Mouse (Mus musculus): Measurements from ENCODE around the gene Obscn. TPM values are rescaled to one million over a fixed set of nuclear protein-coding genes. Genes with fewer than 3 reads are reported as not detected.

Obscn gene
- total and polyA plus RNA-seq, 3 experiments, result 0.11 to 0.27 TPM; not detected in 1

- DNase-seq (ENCODE audit: low spot score), result no peak
Measured at GRCm38 (mm10) chr11:59151729-59152128, 15.5 kb upstream of the Obscn start.

DNA sequence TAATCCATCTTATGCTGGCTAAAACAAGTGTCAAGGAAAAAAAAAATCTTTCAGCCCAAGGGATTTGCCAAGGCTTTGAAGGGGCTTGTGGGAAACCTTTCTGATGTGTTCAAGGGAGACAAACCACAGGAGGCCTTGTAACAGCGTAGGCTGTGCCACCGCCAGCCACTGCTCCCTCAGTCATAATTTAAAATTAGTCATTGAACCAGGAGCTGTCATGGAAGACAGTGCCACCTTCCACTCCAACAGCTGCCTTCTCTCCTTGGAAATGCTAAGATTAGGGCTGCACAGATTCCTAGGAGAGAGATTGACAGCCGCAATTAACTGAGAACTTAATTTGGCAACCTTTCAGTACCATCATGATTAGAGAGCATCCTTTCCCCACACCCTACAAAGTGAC is 13.1 kb upstream of the Obscn start:
- peaks cover 14% of the 10 kb centered on the region for H3K27me3 ChIP-seq (ENCODE audit: insufficient read depth, low read length)
- H3K36me3 ChIP-seq (replicated peaks), result no peaks in the 10 kb centered on the region
- H3K4me3 ChIP-seq (ENCODE audit: low read depth, low read length), result no peak overlapping the region
- peaks cover 2% of the 10 kb centered on the region; the same call in 1 of the 2 replicates for H3K4me1 ChIP-seq (ENCODE audit: insufficient read depth, low read depth, low read length)
- H3K9me3 ChIP-seq (replicated peaks), result no peaks in the 10 kb centered on the region
- ATAC-seq (ENCODE audit: extremely low read depth, insufficient number of reproducible peaks, low FRiP score, poor library complexity, severe bottlenecking), result no peak
- no peak for DNase-seq (ENCODE audit: low spot score)
- TF ChIP-seq CTCF (IDR thresholded peaks at IDR 0.05; ENCODE audit: low read depth, low read length), result no peak
- TF ChIP-seq GATA2 (IDR thresholded peaks at IDR 0.05; ENCODE audit: borderline replicate concordance, low read depth, low read length), result no peak
- no peak for TF ChIP-seq GATA1 (IDR thresholded peaks at IDR 0.05; ENCODE audit: borderline replicate concordance, low read length)
- no peak for TF ChIP-seq POLR2AphosphoS5 (IDR thresholded peaks at IDR 0.05; ENCODE audit: insufficient replicate concordance, low read depth, low read length)
- no peak for TF ChIP-seq TAL1 (conservative IDR thresholded peaks at IDR 0.05; ENCODE audit: low read depth, low read length)

More at GRCm38 (mm10) chr11:59151729-59152128, 15.5 kb upstream of the Obscn start:
- TF ChIP-seq GATA1 (IDR thresholded peaks at IDR 0.05; ENCODE audit: borderline replicate concordance, low read length), result no peak
- TF ChIP-seq CTCF (IDR thresholded peaks at IDR 0.05; ENCODE audit: low read depth, low read length), result 0 out of 2 replicates have a peak, but pooled peaks have one; percentile 23
- peaks cover 10% of the 10 kb centered on the region; the same call in 1 of the 2 replicates for H3K27me3 ChIP-seq (ENCODE audit: insufficient read depth, low read length)
- no peak for ATAC-seq (ENCODE audit: extremely low read depth, insufficient number of reproducible peaks, low FRiP score, poor library complexity, severe bottlenecking)
- no peak overlapping the region for H3K4me3 ChIP-seq (ENCODE audit: low read depth, low read length)
- no peaks in the 10 kb centered on the region for H3K9me3 ChIP-seq (replicated peaks)
- peaks cover 2% of the 10 kb centered on the region; the same call in 1 of the 2 replicates for H3K4me1 ChIP-seq (ENCODE audit: insufficient read depth, low read depth, low read length)
- H3K36me3 ChIP-seq (replicated peaks), result peaks cover 18% of the 10 kb centered on the region

- H3K9me3 ChIP-seq (replicated peaks), result no peaks in the 10 kb centered on the region
- H3K36me3 ChIP-seq (replicated peaks), result no peaks in the 10 kb centered on the region
- H3K4me1 ChIP-seq (ENCODE audit: insufficient read depth, low read depth, low read length), result peaks cover 10% of the 10 kb centered on the region
- H3K4me3 ChIP-seq (ENCODE audit: low read depth, low read length), result no peak overlapping the region
- ATAC-seq (ENCODE audit: extremely low read depth, insufficient number of reproducible peaks, low FRiP score, poor library complexity, severe bottlenecking) (no peak), DNase-seq (ENCODE audit: low spot score) (no peak)
- TF ChIP-seq GATA1 (IDR thresholded peaks at IDR 0.05; ENCODE audit: borderline replicate concordance, low read length), result no peak
- no peak for TF ChIP-seq TAL1 (conservative IDR thresholded peaks at IDR 0.05; ENCODE audit: low read depth, low read length)
- TF ChIP-seq GATA2 (IDR thresholded peaks at IDR 0.05; ENCODE audit: borderline replicate concordance, low read depth, low read length), result no peak
- no peak for TF ChIP-seq CTCF (IDR thresholded peaks at IDR 0.05; ENCODE audit: low read depth, low read length)
- no peak for TF ChIP-seq POLR2AphosphoS5 (IDR thresholded peaks at IDR 0.05; ENCODE audit: insufficient replicate concordance, low read depth, low read length)
- H3K27me3 ChIP-seq (ENCODE audit: insufficient read depth, low read length), result peaks cover 43% of the 10 kb centered on the region
Measured at GRCm38 (mm10) chr11:59142962-59143361, 6.8 kb upstream of the Obscn start.

DNA sequence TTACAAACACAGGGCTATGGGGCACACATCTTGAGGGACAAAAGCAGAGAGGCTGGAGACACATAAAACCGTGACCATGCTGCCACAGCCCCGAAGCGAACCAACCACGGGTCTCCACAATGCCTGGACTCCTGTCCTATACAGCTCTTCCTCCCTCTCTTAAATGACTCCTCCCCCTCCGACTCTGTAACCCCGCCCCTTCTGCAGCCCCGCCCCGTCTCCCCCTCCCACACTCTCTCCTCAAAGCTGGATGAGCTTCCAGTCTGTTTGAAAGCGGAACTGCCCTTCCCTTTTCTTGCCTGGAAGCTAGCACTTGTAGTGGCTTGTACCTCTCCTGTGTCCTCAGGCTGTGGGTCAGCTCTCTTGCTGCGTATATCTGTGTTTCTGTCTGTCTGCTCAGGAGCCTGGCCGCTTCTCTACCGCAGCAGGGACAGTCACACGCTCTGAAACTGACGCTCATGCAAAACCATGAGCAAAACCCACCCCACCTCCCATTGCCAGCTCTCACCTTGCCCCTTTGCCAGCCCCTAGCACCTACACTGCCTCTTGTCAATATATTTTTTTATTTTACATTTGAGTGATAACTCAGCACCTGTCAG is 5.7 kb upstream of the Obscn start:
- no peak for TF ChIP-seq GATA1 (IDR thresholded peaks at IDR 0.05; ENCODE audit: borderline replicate concordance, low read length)
- TF ChIP-seq GATA2 (IDR thresholded peaks at IDR 0.05; ENCODE audit: borderline replicate concordance, low read depth, low read length), result no peak
- TF ChIP-seq TAL1 (conservative IDR thresholded peaks at IDR 0.05; ENCODE audit: low read depth, low read length), result no peak
- TF ChIP-seq CTCF (IDR thresholded peaks at IDR 0.05; ENCODE audit: low read depth, low read length), result no peak
- TF ChIP-seq POLR2AphosphoS5 (IDR thresholded peaks at IDR 0.05; ENCODE audit: insufficient replicate concordance, low read depth, low read length), result no peak
- no peaks in the 10 kb centered on the region for H3K9me3 ChIP-seq (replicated peaks)
- DNase-seq (ENCODE audit: low spot score), result peak; percentile 17
- H3K4me1 ChIP-seq (ENCODE audit: insufficient read depth, low read depth, low read length), result peaks cover 10% of the 10 kb centered on the region
- peaks cover 51% of the 10 kb centered on the region for H3K27me3 ChIP-seq (ENCODE audit: insufficient read depth, low read length)
- no peaks in the 10 kb centered on the region for H3K36me3 ChIP-seq (replicated peaks)
- H3K4me3 ChIP-seq (ENCODE audit: low read depth, low read length), result no peak overlapping the region
- no peak for ATAC-seq (ENCODE audit: extremely low read depth, insufficient number of reproducible peaks, low FRiP score, poor library complexity, severe bottlenecking)

GRCm38 (mm10) chr11:59138537-59139486 is 2.6 kb upstream of the Obscn start:
- H3K27me3 ChIP-seq (ENCODE audit: insufficient read depth, low read length), result peaks cover 48% of the 10 kb centered on the region
- ATAC-seq (ENCODE audit: extremely low read depth, insufficient number of reproducible peaks, low FRiP score, poor library complexity, severe bottlenecking) (no peak), DNase-seq (ENCODE audit: low spot score) (no peak)
- H3K4me3 ChIP-seq (ENCODE audit: low read depth, low read length), result no peak overlapping the region
- peaks cover 10% of the 10 kb centered on the region for H3K4me1 ChIP-seq (ENCODE audit: insufficient read depth, low read depth, low read length)
- TF ChIP-seq GATA2 (IDR thresholded peaks at IDR 0.05; ENCODE audit: borderline replicate concordance, low read depth, low read length), result no peak
- peaks cover 8% of the 10 kb centered on the region for H3K9me3 ChIP-seq (replicated peaks)
- no peaks in the 10 kb centered on the region for H3K36me3 ChIP-seq (replicated peaks)

DNA sequence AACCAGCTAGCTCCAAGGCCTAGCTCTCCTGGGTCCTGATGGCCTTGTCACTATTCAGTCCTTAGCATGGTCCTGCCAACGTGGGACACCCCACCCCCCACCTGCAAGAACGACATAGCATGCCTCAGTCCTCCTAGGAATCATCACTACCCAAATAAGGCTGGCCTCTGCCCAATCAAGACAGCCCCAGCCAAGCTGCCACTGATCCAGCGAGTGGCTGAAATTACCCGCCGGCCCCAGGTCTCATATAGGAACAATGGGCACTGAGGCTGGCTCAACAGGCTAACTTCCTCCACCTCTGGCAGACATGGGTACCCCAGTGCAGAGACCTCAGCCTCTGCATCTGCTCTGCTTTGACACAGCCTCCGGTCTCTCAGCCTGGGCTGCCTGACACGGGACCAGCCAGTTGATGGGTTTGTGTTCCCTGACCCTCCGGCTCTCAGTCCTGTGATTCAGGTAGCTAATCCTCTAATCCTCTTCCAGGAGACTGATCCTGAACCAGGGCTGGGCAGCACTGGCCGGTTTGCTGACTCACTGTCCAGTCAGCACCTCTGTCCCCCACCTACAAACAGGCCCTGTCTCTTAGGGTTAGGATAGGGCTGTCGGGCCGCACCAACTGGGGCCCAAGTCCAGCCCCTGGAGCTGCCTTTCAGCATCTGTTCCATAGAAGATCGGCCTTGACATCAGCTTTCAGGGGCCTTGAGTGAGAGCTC is 948 bp upstream of the Obscn start:
- Histone ChIP-seq H3K36me3 (replicated peaks) (no peaks in the 10 kb centered on the region), H3K27me3 (ENCODE audit: insufficient read depth, low read length) (peaks cover 44% of the 10 kb centered on the region; the same call in 1 of the 2 replicates)
- no peak for DNase-seq (ENCODE audit: low spot score)

More for the DNA sequence above, 948 bp upstream of the Obscn start:
- TF ChIP-seq GATA2 (IDR thresholded peaks at IDR 0.05; ENCODE audit: borderline replicate concordance, low read depth, low read length) (no peak), TAL1 (conservative IDR thresholded peaks at IDR 0.05; ENCODE audit: low read depth, low read length) (no peak), POLR2AphosphoS5 (IDR thresholded peaks at IDR 0.05; ENCODE audit: insufficient replicate concordance, low read depth, low read length) (no peak), GATA1 (IDR thresholded peaks at IDR 0.05; ENCODE audit: borderline replicate concordance, low read length) (no peak), CTCF (IDR thresholded peaks at IDR 0.05; ENCODE audit: low read depth, low read length) (no peak)
- H3K4me3 ChIP-seq (ENCODE audit: low read depth, low read length), result no peak overlapping the region
- peaks cover 6% of the 10 kb centered on the region; the same call in 1 of the 2 replicates for H3K4me1 ChIP-seq (ENCODE audit: insufficient read depth, low read depth, low read length)
- peaks cover 8% of the 10 kb centered on the region for H3K9me3 ChIP-seq (replicated peaks)
- no peak for ATAC-seq (ENCODE audit: extremely low read depth, insufficient number of reproducible peaks, low FRiP score, poor library complexity, severe bottlenecking)
